Mouse (Mus musculus): ENCODE measurements around the gene Il31ra. TPM values are rescaled to one million over a fixed set of nuclear protein-coding genes. Genes with fewer than 3 reads are reported as not detected.

The Il31ra gene
- polyA plus RNA-seq, 1 experiment: not detected

GRCm38 (mm10) chr13:112512824-112513223, 81.3 kb downstream of the Il31ra start:
- Histone ChIP-seq H3K4me3 (ENCODE audit: insufficient read depth, low read length) (no peak overlapping the region), H3K4me1 (ENCODE audit: control insufficient read depth, insufficient read depth, low read length) (peaks cover 15% of the 10 kb centered on the region), H3K27ac (ENCODE audit: insufficient read depth, low read depth, low read length) (no peak overlapping the region)
- TF ChIP-seq POLR2A (IDR thresholded peaks at IDR 0.05; ENCODE audit: borderline replicate concordance, low read depth, low read length) (no peak), CTCF (IDR thresholded peaks at IDR 0.05; ENCODE audit: low read depth, low read length) (no peak)

- no peak for TF ChIP-seq CTCF (IDR thresholded peaks at IDR 0.05; ENCODE audit: low read depth, low read length)
- TF ChIP-seq POLR2A (IDR thresholded peaks at IDR 0.05; ENCODE audit: borderline replicate concordance, low read depth, low read length): no peak
- no peak overlapping the region for H3K27ac ChIP-seq (ENCODE audit: insufficient read depth, low read depth, low read length)
- no peak overlapping the region for H3K4me3 ChIP-seq (ENCODE audit: insufficient read depth, low read length)
These were observed 82.3 kb downstream of the Il31ra start for GRCm38 (mm10) chr13:112511810-112512209.

GRCm38 (mm10) chr13:112511261-112511660, 82.9 kb downstream of the Il31ra start:
- Histone ChIP-seq H3K27ac (ENCODE audit: insufficient read depth, low read depth, low read length) (no peak overlapping the region), H3K4me3 (ENCODE audit: insufficient read depth, low read length) (no peak overlapping the region), H3K4me1 (ENCODE audit: control insufficient read depth, insufficient read depth, low read length) (peaks cover 18% of the 10 kb centered on the region)
- TF ChIP-seq POLR2A (IDR thresholded peaks at IDR 0.05; ENCODE audit: borderline replicate concordance, low read depth, low read length) (no peak), CTCF (IDR thresholded peaks at IDR 0.05; ENCODE audit: low read depth, low read length) (no peak)

More at GRCm38 (mm10) chr13:112511810-112512209, 82.3 kb downstream of the Il31ra start:
- peaks cover 18% of the 10 kb centered on the region for H3K4me1 ChIP-seq (ENCODE audit: control insufficient read depth, insufficient read depth, low read length)

GRCm38 (mm10) chr13:112510437-112511212, 83.5 kb downstream of the Il31ra start:
- H3K4me1 ChIP-seq (ENCODE audit: control insufficient read depth, insufficient read depth, low read length): peaks cover 19% of the 10 kb centered on the region
- TF ChIP-seq POLR2A (IDR thresholded peaks at IDR 0.05; ENCODE audit: borderline replicate concordance, low read depth, low read length): no peak
- TF ChIP-seq CTCF (IDR thresholded peaks at IDR 0.05; ENCODE audit: low read depth, low read length): no peak
- no peak overlapping the region for H3K27ac ChIP-seq (ENCODE audit: insufficient read depth, low read depth, low read length)
- no peak overlapping the region for H3K4me3 ChIP-seq (ENCODE audit: insufficient read depth, low read length)

GRCm38 (mm10) chr13:112509465-112509864, 84.7 kb downstream of the Il31ra start:
- no peak overlapping the region for H3K27ac ChIP-seq (ENCODE audit: insufficient read depth, low read depth, low read length)
- H3K4me3 ChIP-seq (ENCODE audit: insufficient read depth, low read length): no peak overlapping the region
- H3K4me1 ChIP-seq (ENCODE audit: control insufficient read depth, insufficient read depth, low read length): peaks cover 20% of the 10 kb centered on the region
- TF ChIP-seq POLR2A (IDR thresholded peaks at IDR 0.05; ENCODE audit: borderline replicate concordance, low read depth, low read length) (no peak), CTCF (IDR thresholded peaks at IDR 0.05; ENCODE audit: low read depth, low read length) (peak; percentile 93)

- Histone ChIP-seq H3K4me1 (ENCODE audit: control insufficient read depth, insufficient read depth, low read length) (peaks cover 20% of the 10 kb centered on the region), H3K27ac (ENCODE audit: insufficient read depth, low read depth, low read length) (no peak overlapping the region), H3K4me3 (ENCODE audit: insufficient read depth, low read length) (no peak overlapping the region)
- TF ChIP-seq CTCF (IDR thresholded peaks at IDR 0.05; ENCODE audit: low read depth, low read length): no peak
- no peak for TF ChIP-seq POLR2A (IDR thresholded peaks at IDR 0.05; ENCODE audit: borderline replicate concordance, low read depth, low read length)
These were observed 85.7 kb downstream of the Il31ra start for GRCm38 (mm10) chr13:112508487-112508886.

- Histone ChIP-seq H3K4me1 (ENCODE audit: control insufficient read depth, insufficient read depth, low read length) (peaks cover 20% of the 10 kb centered on the region), H3K27ac (ENCODE audit: insufficient read depth, low read depth, low read length) (no peak overlapping the region), H3K4me3 (ENCODE audit: insufficient read depth, low read length) (no peak overlapping the region)
- TF ChIP-seq POLR2A (IDR thresholded peaks at IDR 0.05; ENCODE audit: borderline replicate concordance, low read depth, low read length) (no peak), CTCF (IDR thresholded peaks at IDR 0.05; ENCODE audit: low read depth, low read length) (no peak)
These were observed 86.5 kb downstream of the Il31ra start for GRCm38 (mm10) chr13:112507691-112508090.

- Histone ChIP-seq H3K4me1 (ENCODE audit: control insufficient read depth, insufficient read depth, low read length) (peaks cover 20% of the 10 kb centered on the region), H3K27ac (ENCODE audit: insufficient read depth, low read depth, low read length) (peak overlapping the region; percentile 33), H3K4me3 (ENCODE audit: insufficient read depth, low read length) (no peak overlapping the region)
- TF ChIP-seq CTCF (IDR thresholded peaks at IDR 0.05; ENCODE audit: low read depth, low read length): no peak
- TF ChIP-seq POLR2A (IDR thresholded peaks at IDR 0.05; ENCODE audit: borderline replicate concordance, low read depth, low read length): no peak
These were observed 87.4 kb downstream of the Il31ra start for GRCm38 (mm10) chr13:112506766-112507165.

GRCm38 (mm10) chr13:112505436-112505835, 88.7 kb downstream of the Il31ra start:
- H3K4me1 ChIP-seq (ENCODE audit: control insufficient read depth, insufficient read depth, low read length): peaks cover 20% of the 10 kb centered on the region

GRCm38 (mm10) chr13:112503846-112504245, 90.3 kb downstream of the Il31ra start:
- Histone ChIP-seq H3K4me1 (ENCODE audit: control insufficient read depth, insufficient read depth, low read length) (peaks cover 15% of the 10 kb centered on the region), H3K4me3 (ENCODE audit: insufficient read depth, low read length) (no peak overlapping the region), H3K27ac (ENCODE audit: insufficient read depth, low read depth, low read length) (no peak overlapping the region)
- TF ChIP-seq POLR2A (IDR thresholded peaks at IDR 0.05; ENCODE audit: borderline replicate concordance, low read depth, low read length) (no peak), CTCF (IDR thresholded peaks at IDR 0.05; ENCODE audit: low read depth, low read length) (no peak)

More at GRCm38 (mm10) chr13:112505436-112505835, 88.7 kb downstream of the Il31ra start:
- TF ChIP-seq CTCF (IDR thresholded peaks at IDR 0.05; ENCODE audit: low read depth, low read length) (no peak), POLR2A (IDR thresholded peaks at IDR 0.05; ENCODE audit: borderline replicate concordance, low read depth, low read length) (no peak)
- no peak overlapping the region for H3K4me3 ChIP-seq (ENCODE audit: insufficient read depth, low read length)
- no peak overlapping the region for H3K27ac ChIP-seq (ENCODE audit: insufficient read depth, low read depth, low read length)

Data from bone marrow macrophage, adult 2 months (primary cell).